Mouse (Mus musculus) right cerebral cortex, postnatal 10 days (tissue): ENCODE results near the gene Gm14399.
"Not testable (repeated sequence)": the region's sequence is repeated elsewhere in the genome, so short reads cannot be mapped to it uniquely, and the experiment has no call there.

Experiments
- DNase-seq, 2 experiments: peaks; one replicate each; pipeline ENCODE4 v3.0.0; 2021; ENCODE audit warnings: low spot score in 2 of 2

Gene Gm14399

GRCm38 (mm10) chr2:175141993-175142295 lies at the start of gene Gm14399:
Gene Gm14399 (minus strand): TSS chr2:175142012.
- not testable (repeated sequence) for DNase-seq

- DNase-seq: not testable (repeated sequence)
Measured at GRCm38 (mm10) chr2:175179008-175179407, 37.2 kb upstream of the Gm14399 start.

- DNase-seq: no peak
Measured at GRCm38 (mm10) chr2:175176312-175176711, 34.5 kb upstream of the Gm14399 start.

DNA sequence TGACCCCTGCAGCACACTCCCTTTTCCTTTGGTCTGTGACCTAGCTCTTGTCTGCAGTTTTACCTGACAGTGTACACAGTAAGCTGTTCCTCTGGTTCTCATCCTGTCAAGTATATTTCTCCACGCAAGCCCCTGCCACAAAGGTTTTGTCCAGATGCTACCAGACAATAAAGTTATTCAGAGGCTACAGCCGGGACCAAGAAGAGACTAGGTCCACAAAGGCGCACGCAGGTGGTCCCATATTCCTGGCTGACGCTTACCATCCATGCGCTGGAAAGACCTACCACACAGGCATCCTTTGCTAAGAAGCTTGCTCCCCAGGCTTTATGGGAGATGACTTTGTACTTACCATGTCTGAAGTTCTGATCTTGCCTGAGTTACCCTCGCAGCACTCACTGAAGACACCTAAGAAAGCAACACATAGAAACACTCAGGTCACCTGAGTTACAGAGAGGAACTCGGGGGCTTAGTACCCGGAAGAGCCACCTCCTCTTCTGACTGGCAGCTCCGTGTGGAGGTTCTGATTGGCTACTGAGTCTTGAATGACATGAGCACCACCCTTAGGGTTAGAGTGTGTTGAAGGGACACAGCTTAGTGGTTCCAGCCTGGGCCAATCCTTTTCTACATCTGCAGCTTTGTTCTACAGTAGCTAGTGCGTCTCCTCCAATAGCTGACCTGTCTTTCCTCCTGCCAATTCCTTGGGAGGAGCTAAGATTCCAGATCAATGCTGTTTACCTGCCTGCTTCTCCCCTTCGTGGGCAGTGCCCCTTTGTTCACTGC lies 33.8 kb upstream of the Gm14399 start, which contains the start of gene Gm14443:
TSS of gene Gm14443 (minus strand) at position 471 of the 780 bp plus-strand sequence.
- DNase-seq: not testable (repeated sequence)

- DNase-seq: not testable (repeated sequence)
Measured at GRCm38 (mm10) chr2:175174058-175174457, 32.2 kb upstream of the Gm14399 start.

GRCm38 (mm10) chr2:175172906-175173595 lies 31.2 kb upstream of the Gm14399 start:
- DNase-seq: not testable (repeated sequence)

DNA sequence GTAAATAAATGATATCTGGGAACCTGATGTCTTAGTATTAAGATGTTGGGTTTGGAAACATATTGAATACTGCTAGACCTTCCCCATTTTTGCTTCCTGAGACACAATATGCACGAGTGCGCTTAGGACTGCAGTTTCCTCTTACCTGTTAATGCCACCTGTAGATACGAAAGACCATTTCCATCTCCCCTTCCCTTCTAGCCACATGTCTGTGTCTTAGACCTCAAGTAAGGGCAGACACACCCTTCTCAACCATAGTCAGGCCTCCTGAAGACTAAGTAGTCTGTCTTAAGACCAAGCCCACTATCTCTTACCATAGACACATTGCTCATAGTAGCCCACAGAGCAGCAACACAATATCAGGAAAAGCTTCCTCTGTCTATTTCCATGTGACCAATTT lies 30.3 kb upstream of the Gm14399 start:
- no peak for DNase-seq

- not testable (repeated sequence) for DNase-seq
Measured at GRCm38 (mm10) chr2:175166870-175167269, 25.1 kb upstream of the Gm14399 start.

- not testable (repeated sequence) for DNase-seq
Measured at GRCm38 (mm10) chr2:175165110-175165509, 23.3 kb upstream of the Gm14399 start.

- DNase-seq: not testable (repeated sequence)
Measured at GRCm38 (mm10) chr2:175161438-175161837, 19.6 kb upstream of the Gm14399 start.

- DNase-seq: no peak
Measured at GRCm38 (mm10) chr2:175158642-175159041, 16.8 kb upstream of the Gm14399 start.

GRCm38 (mm10) chr2:175156696-175157095 lies 14.9 kb upstream of the Gm14399 start:
- no peak for DNase-seq

DNA sequence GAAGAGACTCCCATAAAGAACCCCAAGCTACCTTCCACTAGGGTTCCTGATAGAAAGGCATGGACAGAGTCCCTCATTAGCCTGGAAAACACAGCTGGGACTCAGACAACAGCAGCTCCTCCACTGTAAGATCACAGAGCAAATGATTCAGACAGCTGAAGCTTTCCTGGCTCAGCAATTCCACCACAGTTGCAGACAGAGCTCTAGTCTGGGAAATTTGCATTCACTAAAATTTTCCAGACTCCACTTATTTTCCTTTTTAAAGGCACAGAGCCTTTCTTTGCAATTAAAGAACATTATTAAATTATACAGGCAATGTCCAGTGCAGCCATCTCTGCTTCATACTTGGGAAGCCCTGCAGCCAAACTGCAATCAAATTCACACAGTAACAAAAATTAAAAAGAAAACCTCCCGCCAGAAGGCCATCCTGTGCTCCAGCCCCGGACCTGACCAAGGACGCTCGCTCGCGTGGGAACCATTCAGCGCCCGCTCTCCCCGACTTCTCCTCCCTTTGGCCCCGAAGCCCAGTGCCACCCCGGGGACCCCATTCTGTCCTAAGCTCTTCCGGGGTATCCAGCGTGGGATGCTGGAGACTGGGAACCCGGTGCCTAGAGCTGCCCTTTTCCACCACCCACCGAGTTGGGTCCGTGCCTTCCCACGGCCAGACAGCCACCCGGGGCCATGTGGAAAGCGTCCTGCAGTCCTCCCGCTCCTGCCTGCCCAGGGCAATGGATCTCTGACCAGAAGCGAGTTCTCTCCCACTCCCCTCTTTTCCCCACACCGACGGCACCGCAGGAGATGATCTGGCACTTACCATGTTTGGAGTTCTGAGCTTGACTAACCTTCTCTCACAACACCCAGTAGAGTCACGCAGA lies 457 bp downstream of the Gm14399 start:
- peak in 1 of 2 experiments; percentile 29 for DNase-seq

GRCm38 (mm10) chr2:175140624-175141023 lies 1.2 kb downstream of the Gm14399 start:
- not testable (repeated sequence) for DNase-seq
